Mouse (Mus musculus): Measurements from ENCODE around the gene Pik3r5. TPM values are rescaled to one million over a fixed set of nuclear protein-coding genes. Genes with fewer than 3 reads are reported as not detected.

Gene Pik3r5
- total and polyA plus RNA-seq, 3 experiments: 3.2 to 5.7 TPM; not detected in 1

DNA sequence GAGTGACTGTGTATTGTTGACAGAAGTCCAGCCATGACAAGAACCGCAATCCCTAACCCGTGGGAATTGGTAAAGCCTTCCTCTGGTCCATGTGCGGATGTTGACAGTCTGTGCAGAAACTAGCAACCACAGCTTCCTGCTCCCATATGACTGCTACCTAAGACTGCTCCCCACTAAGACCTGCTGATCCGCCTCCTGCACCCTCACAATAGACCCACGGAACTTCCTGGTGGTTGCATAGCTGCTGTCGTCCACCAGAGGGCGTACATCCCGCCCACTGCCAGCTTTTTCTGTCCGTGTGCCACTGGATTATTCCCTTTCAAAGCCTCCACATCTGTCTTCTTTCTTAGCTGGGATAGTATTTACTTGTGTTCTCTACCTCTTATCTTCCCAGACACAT, 14.1 kb upstream of the Pik3r5 start (continued):
- TF ChIP-seq ELF1 (IDR thresholded peaks at IDR 0.05; ENCODE audit: low read depth, low read length) (peak; percentile 69), MYC (IDR thresholded peaks at IDR 0.05; ENCODE audit: low read depth, low read length) (0 out of 2 replicates have a peak, but pooled peaks have one; percentile 26), CHD2 (IDR thresholded peaks at IDR 0.05; ENCODE audit: low read length) (no peak), SIN3A (IDR thresholded peaks at IDR 0.05; ENCODE audit: low read length) (no peak), MAX (IDR thresholded peaks at IDR 0.05; ENCODE audit: low read length) (no peak), MXI1 (IDR thresholded peaks at IDR 0.05; ENCODE audit: low read depth, low read length) (no peak), KAT2A (conservative IDR thresholded peaks at IDR 0.05; ENCODE audit: low read depth, low read length) (no peak), UBTF (IDR thresholded peaks at IDR 0.05; ENCODE audit: borderline replicate concordance, insufficient read depth, low read depth, low read length) (no peak), MYB (IDR thresholded peaks at IDR 0.05; ENCODE audit: low read depth, low read length) (no peak), TAL1 (IDR thresholded peaks at IDR 0.05; ENCODE audit: low read length) (no peak), NRF1 (IDR thresholded peaks at IDR 0.05; ENCODE audit: insufficient read depth, low read depth, low read length, poor library complexity, severe bottlenecking) (no peak), HCFC1 (IDR thresholded peaks at IDR 0.05; ENCODE audit: low read depth, low read length) (0 out of 2 replicates have a peak, but pooled peaks have one; percentile 13), POLR2A (IDR thresholded peaks at IDR 0.05; ENCODE audit: control insufficient read depth in 1 of 2, insufficient read depth in 1 of 2, low read depth in 1 of 2, low read length in 2 of 2, poor library complexity in 1 of 2) (no peak), MEF2A (IDR thresholded peaks at IDR 0.05; ENCODE audit: extremely low read depth, insufficient replicate concordance, low read depth, low read length, poor library complexity, severe bottlenecking) (no peak), POLR2AphosphoS5 (IDR thresholded peaks at IDR 0.05; ENCODE audit: borderline replicate concordance, low read depth, low read length) (no peak), MAZ (IDR thresholded peaks at IDR 0.05; ENCODE audit: low read depth, low read length) (no peak), ZMIZ1 (IDR thresholded peaks at IDR 0.05; ENCODE audit: low read depth, low read length) (no peak), E2F4 (IDR thresholded peaks at IDR 0.05; ENCODE audit: borderline replicate concordance, low read depth, low read length) (no peak), BHLHE40 (IDR thresholded peaks at IDR 0.05; ENCODE audit: borderline replicate concordance, low read depth, low read length) (no peak)

DNA sequence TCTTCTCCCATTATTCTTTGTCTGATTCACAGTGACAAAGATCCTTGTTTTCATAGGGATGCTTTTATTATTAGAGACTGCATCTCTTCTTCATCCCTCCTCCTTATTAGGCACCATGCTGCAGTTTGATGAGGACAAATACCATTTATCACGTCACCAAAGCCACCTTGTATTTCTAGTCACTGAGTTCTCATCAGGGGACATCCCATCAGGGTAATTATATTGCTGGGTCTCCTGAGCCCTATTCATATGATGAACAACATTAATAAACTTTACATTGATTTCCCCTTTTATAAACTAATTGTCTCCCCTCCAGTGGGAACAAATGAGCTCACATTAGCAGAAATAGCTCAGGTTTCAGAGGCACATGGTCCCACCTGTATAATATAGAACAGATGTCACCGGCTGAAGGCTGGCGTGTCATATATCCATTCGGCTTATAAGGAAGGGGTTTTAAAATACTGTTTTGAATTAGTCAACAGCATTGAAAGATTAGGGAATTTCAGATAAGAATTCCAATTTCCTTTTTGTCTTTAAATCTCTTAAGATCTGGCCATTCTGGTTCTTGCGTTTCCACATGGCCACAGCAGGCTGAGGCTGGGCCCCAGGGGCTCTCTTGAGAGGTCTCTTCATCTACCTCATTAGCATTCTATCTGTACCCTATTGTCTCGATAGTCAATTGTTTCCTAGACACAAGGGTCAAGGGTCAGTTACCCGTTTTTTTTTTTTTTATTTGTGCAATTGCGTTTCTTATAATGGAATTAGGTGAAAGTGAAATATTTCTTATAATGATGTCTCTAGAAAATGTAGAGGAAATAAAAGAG, 6.2 kb upstream of the Pik3r5 start:
- Histone ChIP-seq H3K4me3 (ENCODE audit: control insufficient read depth in 1 of 2, insufficient read depth in 1 of 2, low read depth in 2 of 2, low read length in 2 of 2) (no peak overlapping the region), H3K9ac (ENCODE audit: control insufficient read depth, low read depth, low read length, poor library complexity, severe bottlenecking) (no peak overlapping the region), H3K9me3 (replicated peaks; ENCODE audit: insufficient read depth, low read length) (no peaks in the 10 kb centered on the region), H3K4me1 (ENCODE audit: control insufficient read depth in 1 of 2, insufficient read depth in 2 of 2, low read length in 2 of 2) (peaks cover 0 to 3% of the 10 kb centered on the region in 2 experiments; a peak in 1 of 4 replicates), H3K27ac (ENCODE audit: control insufficient read depth, low read depth, low read length) (no peak overlapping the region), H3K79me2 (ENCODE audit: control insufficient read depth, insufficient read depth, low read length, poor library complexity) (no peaks in the 10 kb centered on the region), H3K36me3 (ENCODE audit: control insufficient read depth in 1 of 2, insufficient read depth in 2 of 2, low read length in 2 of 2) (no peaks in the 10 kb centered on the region; a peak in 1 of 4 replicates), H3K27me3 (ENCODE audit: control insufficient read depth in 1 of 2, insufficient read depth in 2 of 2, low read length in 2 of 2) (peaks cover 0 to 2% of the 10 kb centered on the region in 2 experiments; a peak in 3 of 4 replicates)
- no peak for DNase-seq (ENCODE audit: low read depth, low spot score)
- no peak for TF ChIP-seq MAX (IDR thresholded peaks at IDR 0.05; ENCODE audit: low read length)
- TF ChIP-seq NELFE (IDR thresholded peaks at IDR 0.05; ENCODE audit: low read depth, low read length): no peak
- TF ChIP-seq NRF1 (IDR thresholded peaks at IDR 0.05; ENCODE audit: insufficient read depth, low read depth, low read length, poor library complexity, severe bottlenecking): no peak
- no peak for TF ChIP-seq USF1 (IDR thresholded peaks at IDR 0.05; ENCODE audit: low read depth, low read length)
- TF ChIP-seq E2F4 (IDR thresholded peaks at IDR 0.05; ENCODE audit: borderline replicate concordance, low read depth, low read length): no peak
- no peak for TF ChIP-seq SMC3 (IDR thresholded peaks at IDR 0.05; ENCODE audit: low read depth, low read length)
- TF ChIP-seq UBTF (IDR thresholded peaks at IDR 0.05; ENCODE audit: borderline replicate concordance, insufficient read depth, low read depth, low read length): no peak
- TF ChIP-seq ZKSCAN1 (IDR thresholded peaks at IDR 0.05; ENCODE audit: low read depth, low read length): no peak
- TF ChIP-seq GATA1 (IDR thresholded peaks at IDR 0.05; ENCODE audit: low read depth, low read length): no peak
- TF ChIP-seq ZMIZ1 (IDR thresholded peaks at IDR 0.05; ENCODE audit: low read depth, low read length): no peak
